Mouse (Mus musculus) cerebellum, postnatal 4 days (tissue): ENCODE data around the gene Mto1.
"Not testable (repeated sequence)": the region's sequence is repeated elsewhere in the genome, so short reads cannot be mapped to it uniquely, and the experiment has no call there.

ENCODE experiments used
- DNase-seq, 2 experiments: peaks; one replicate each; pipeline ENCODE4 v3.0.0; 2022; ENCODE audit warnings: low spot score in 2 of 2, mixed read lengths in 1 of 2

Mto1 gene

GRCm38 (mm10) chr9:78506002-78506721, 58.2 kb downstream of the Mto1 start:
- no peak for DNase-seq

- DNase-seq: no peak
These were observed 58.7 kb downstream of the Mto1 start for GRCm38 (mm10) chr9:78506722-78507077.

GRCm38 (mm10) chr9:78508106-78508786, 60.2 kb downstream of the Mto1 start:
- DNase-seq: no peak

GRCm38 (mm10) chr9:78511705-78512104, 63.7 kb downstream of the Mto1 start:
- DNase-seq: no peak

- DNase-seq: no peak
These were observed 65.9 kb downstream of the Mto1 start for GRCm38 (mm10) chr9:78513776-78514500.

- no peak for DNase-seq
These were observed 66.7 kb downstream of the Mto1 start for GRCm38 (mm10) chr9:78514681-78515080.

- DNase-seq: no peak
These were observed 68.1 kb downstream of the Mto1 start for GRCm38 (mm10) chr9:78516125-78516524.

- not testable (repeated sequence) for DNase-seq
These were observed 69.2 kb downstream of the Mto1 start for GRCm38 (mm10) chr9:78517237-78517636.

- peak in 1 of 2 experiments; percentile 42 for DNase-seq
These were observed 72.2 kb downstream of the Mto1 start for GRCm38 (mm10) chr9:78520127-78520779.

- peak in 1 of 2 experiments; percentile 72 for DNase-seq
These were observed 73.0 kb downstream of the Mto1 start for GRCm38 (mm10) chr9:78520780-78521601.

GRCm38 (mm10) chr9:78521689-78522088, 73.7 kb downstream of the Mto1 start:
- DNase-seq: peak in 1 of 2 experiments; percentile 37
